Mouse (Mus musculus) CH12.LX (cell line): ENCODE measurements around the gene Gm45902. TPM values are rescaled to one million over a fixed set of nuclear protein-coding genes. Genes with fewer than 3 reads are reported as not detected.
A peak's percentile ranks its signal among the peaks of the same experiment; 100 is the strongest.

Source experiments
- DNase-seq: peaks from one replicate; pipeline ENCODE4 v3.0.0-alpha.2; 2013; ENCODE audit errors: extremely low read depth
- H3K27ac ChIP-seq: 2 replicates; pipeline ENCODE4 v1.5.1; 2012; ENCODE audit warnings: low read depth, mild to moderate bottlenecking, control low read depth, moderate library complexity; ENCODE audit not compliant: insufficient read depth
- H3K27me3 ChIP-seq: replicated peaks from 2 replicates; pipeline ENCODE3; 2012; ENCODE audit warnings: inconsistent platforms
- H3K36me3 ChIP-seq, 2 experiments: replicated peaks in 1 of 2; 2 replicates each; pipeline versions ENCODE3 to v1.6.1; 2012; ENCODE audit warnings: inconsistent platforms in 1 of 2, low read length in 1 of 2, mild to moderate bottlenecking in 1 of 2, mixed read lengths in 1 of 2, moderate library complexity in 1 of 2; ENCODE audit not compliant: control insufficient read depth in 1 of 2, insufficient read depth in 1 of 2
- H3K4me1 ChIP-seq, 2 experiments: 2 replicates each; pipeline ENCODE4 v1.6.1; 2012; ENCODE audit warnings: inconsistent platforms in 1 of 2, moderate library complexity in 1 of 2; ENCODE audit not compliant: insufficient read depth in 2 of 2, control insufficient read depth in 1 of 2
- H3K4me2 ChIP-seq: 2 replicates; pipeline ENCODE4 v1.6.1; 2012; ENCODE audit warnings: low read depth, mild to moderate bottlenecking, control low read depth; ENCODE audit not compliant: poor library complexity, insufficient read depth, severe bottlenecking
- H3K4me3 ChIP-seq, 3 experiments: fragments of 150-350 bp in 1 of 3; sonication (generic) in 1 of 3; replicated peaks in 1 of 3; 2 replicates each; pipeline versions ENCODE3 to v1.5.1; 2011 to 2012; ENCODE audit warnings: low read depth in 2 of 3, low read length in 2 of 3, mild to moderate bottlenecking in 2 of 3, moderate library complexity in 2 of 3, control low read depth in 1 of 3, improper control_type of control experiment in 1 of 3, inconsistent platforms in 1 of 3, mixed read lengths in 1 of 3; ENCODE audit not compliant: poor library complexity in 1 of 3
- H3K79me2 ChIP-seq: replicated peaks from 2 replicates; pipeline ENCODE4 v1.6.1; 2012; ENCODE audit warnings: mild to moderate bottlenecking, moderate library complexity; ENCODE audit not compliant: control insufficient read depth, poor library complexity, insufficient read depth, severe bottlenecking; ENCODE audit errors: extremely low read depth
- H3K9ac ChIP-seq: 2 replicates; pipeline ENCODE4 v1.6.1; 2012; ENCODE audit warnings: low read depth, mild to moderate bottlenecking, control low read depth, moderate library complexity; ENCODE audit not compliant: insufficient read depth
- H3K9me3 ChIP-seq: replicated peaks from 2 replicates; pipeline ENCODE3; 2012; ENCODE audit warnings: low read length, inconsistent platforms, mixed read lengths
- BHLHE40 ChIP-seq: IDR thresholded peaks from 2 replicates; pipeline ENCODE4 v1.6.1; 2011; ENCODE audit warnings: mild to moderate bottlenecking, low read depth, low read length, improper control_type of control experiment
- CHD2 ChIP-seq: IDR thresholded peaks from 2 replicates; pipeline ENCODE4 v1.6.1; 2011; ENCODE audit warnings: low read length, improper control_type of control experiment
- CTCF ChIP-seq, 2 experiments: IDR thresholded peaks in 1 of 2; conservative IDR thresholded peaks in 1 of 2; 2 replicates each; pipeline ENCODE4 v1.5.1; 2011 to 2012; ENCODE audit warnings: low read depth in 2 of 2, low read length in 2 of 2, improper control_type of control experiment in 1 of 2, inconsistent platforms in 1 of 2, mild to moderate bottlenecking in 1 of 2, moderate library complexity in 1 of 2
- E2F4 ChIP-seq: IDR thresholded peaks from 2 replicates; pipeline ENCODE4 v1.6.1; 2011; ENCODE audit warnings: low read depth, low read length, improper control_type of control experiment; ENCODE audit not compliant: insufficient replicate concordance
- ELF1 ChIP-seq: IDR thresholded peaks from 2 replicates; pipeline ENCODE4 v1.6.1; 2014; ENCODE audit warnings: low read depth, mild to moderate bottlenecking, inconsistent platforms, low read length, improper control_type of control experiment
- ETS1 ChIP-seq: conservative IDR thresholded peaks from 2 replicates; pipeline ENCODE4 v1.6.1; 2012; ENCODE audit warnings: low read depth, mild to moderate bottlenecking, inconsistent platforms, low read length, improper control_type of control experiment, moderate library complexity
- GABPA ChIP-seq: IDR thresholded peaks from 2 replicates; pipeline ENCODE4 v1.6.1; 2012; ENCODE audit warnings: low read depth, low read length, improper control_type of control experiment, inconsistent platforms; ENCODE audit not compliant: insufficient replicate concordance
- IRF4 ChIP-seq: IDR thresholded peaks from 2 replicates; pipeline ENCODE4 v1.6.1; 2014; ENCODE audit warnings: low read depth, mild to moderate bottlenecking, inconsistent platforms, low read length, improper control_type of control experiment
- JUND ChIP-seq: conservative IDR thresholded peaks from 2 replicates; pipeline ENCODE4 v1.6.1; 2011; ENCODE audit warnings: low read depth, low read length, improper control_type of control experiment
- KAT2A ChIP-seq: IDR thresholded peaks from 2 replicates; pipeline ENCODE4 v1.6.1; 2012; ENCODE audit warnings: low read length, improper control_type of control experiment, inconsistent platforms; ENCODE audit not compliant: insufficient replicate concordance
- MAFK ChIP-seq: IDR thresholded peaks from 2 replicates; pipeline ENCODE4 v1.6.1; 2011; ENCODE audit warnings: low read length, improper control_type of control experiment; ENCODE audit not compliant: insufficient replicate concordance
- MAZ ChIP-seq: IDR thresholded peaks from 2 replicates; pipeline ENCODE4 v1.6.1; 2012; ENCODE audit warnings: low read depth, mild to moderate bottlenecking, inconsistent platforms, low read length, improper control_type of control experiment, moderate library complexity
- MEF2A ChIP-seq: IDR thresholded peaks from 2 replicates; pipeline ENCODE4 v1.6.1; 2014; ENCODE audit warnings: low read depth, mild to moderate bottlenecking, inconsistent platforms, low read length, improper control_type of control experiment, borderline replicate concordance
- MXI1 ChIP-seq: IDR thresholded peaks from 2 replicates; pipeline ENCODE4 v1.6.1; 2011; ENCODE audit warnings: mild to moderate bottlenecking, low read depth, low read length, improper control_type of control experiment
- MYC ChIP-seq: IDR thresholded peaks from 2 replicates; pipeline ENCODE4 v1.6.1; 2011; ENCODE audit warnings: low read depth, mild to moderate bottlenecking, improper control_type of control experiment, low read length
- NELFE ChIP-seq: IDR thresholded peaks from 2 replicates; pipeline ENCODE4 v1.6.1; 2011; ENCODE audit warnings: low read depth, low read length, improper control_type of control experiment
- NRF1 ChIP-seq: IDR thresholded peaks from 2 replicates; pipeline ENCODE4 v1.6.1; 2014; ENCODE audit warnings: low read depth, mild to moderate bottlenecking, inconsistent platforms, low read length, improper control_type of control experiment, moderate library complexity
- POLR2A ChIP-seq: IDR thresholded peaks from 2 replicates; pipeline ENCODE4 v1.6.1; 2011; ENCODE audit warnings: low read depth, mild to moderate bottlenecking, improper control_type of control experiment, low read length
- RAD21 ChIP-seq: IDR thresholded peaks from 2 replicates; pipeline ENCODE4 v1.6.1; 2011; ENCODE audit warnings: low read depth, mild to moderate bottlenecking, low read length, improper control_type of control experiment, moderate library complexity
- SIN3A ChIP-seq: IDR thresholded peaks from 2 replicates; pipeline ENCODE4 v1.6.1; 2012; ENCODE audit warnings: low read length, improper control_type of control experiment, inconsistent platforms
- SMC3 ChIP-seq: IDR thresholded peaks from 2 replicates; pipeline ENCODE4 v1.6.1; 2011; ENCODE audit warnings: low read depth, low read length, improper control_type of control experiment
- ZC3H11A ChIP-seq: IDR thresholded peaks from 2 replicates; pipeline ENCODE4 v1.6.1; 2012; ENCODE audit warnings: low read depth, mild to moderate bottlenecking, inconsistent platforms, low read length, improper control_type of control experiment
- ZMIZ1 ChIP-seq: IDR thresholded peaks from 2 replicates; pipeline ENCODE4 v1.6.1; 2012; ENCODE audit warnings: low read depth, mild to moderate bottlenecking, inconsistent platforms, low read length, improper control_type of control experiment
- ZNF384 ChIP-seq: IDR thresholded peaks from 2 replicates; pipeline ENCODE4 v1.6.1; 2012; ENCODE audit warnings: low read depth, low read length, improper control_type of control experiment, inconsistent platforms
- dilution Hi-C: fragments of 300-500 bp; cut with MboI; formaldehyde crosslinking; loops from 2 replicates; pipeline ENCODE4 v1.14.3; 2020; ENCODE audit warnings: low sequenced_read_pairs; ENCODE audit not compliant: extremely low pct_unique_long_range_greater_than_20kb, extremely low pct_ligation_motif_present
- in situ Hi-C: fragments of 300-500 bp; cut with MboI; formaldehyde crosslinking; loops from 3 replicates; pipeline ENCODE4 v1.14.3; 2019; ENCODE audit warnings: low sequenced_read_pairs, low pct_ligation_motif_present, low pct_unique_long_range_greater_than_20kb, mixed read lengths
- polyA plus RNA-seq: library from polyadenylated mRNA; unstranded; fragments of >175 nt; gene quantifications from 2 replicates; pipeline ENCODE4 v1.2.1, GENCODE M21; 2012; ENCODE audit warnings: low read depth; ENCODE audit not compliant: insufficient read length
- total RNA-seq, 2 experiments: library from RNA; depleted of rRNA; stranded (reverse); fragments of 300-350 nt in 1 of 2; fragments of >200 nt in 1 of 2; gene quantifications; 2 replicates each; pipeline ENCODE4 v1.2.3; 2012 to 2014

Gm45902 gene
- total and polyA plus RNA-seq, 3 experiments: 3.8 to 6.4 (median 4.9) TPM

DNA sequence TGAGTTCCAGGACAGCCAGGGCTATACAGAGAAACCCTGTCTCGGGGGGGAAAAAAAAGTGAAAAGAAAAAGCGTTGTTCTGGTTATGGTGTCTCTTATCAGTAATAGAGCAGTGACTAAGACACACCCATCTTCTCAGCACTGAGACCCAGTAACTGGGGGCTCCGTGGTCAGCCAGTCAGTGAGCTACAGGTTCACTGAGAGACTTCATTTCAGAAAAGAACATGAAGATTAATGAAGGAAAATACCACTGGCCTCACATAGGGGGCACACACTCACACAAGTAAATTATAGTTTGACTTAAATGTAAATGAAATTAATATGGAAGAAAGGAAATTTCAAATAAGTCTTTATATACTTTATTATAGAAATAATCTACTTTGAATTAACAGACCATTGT, 32.4 kb downstream of the Gm45902 start:
- dilution Hi-C loops (no loop called here), in situ Hi-C loops (no loop called here)
- H3K36me3 ChIP-seq: peaks cover 0 to 5% of the 10 kb centered on the region in 2 experiments
- peaks cover 0 to 7% of the 10 kb centered on the region in 2 experiments; a peak in 2 of 4 replicates for H3K4me1 ChIP-seq
- no peak overlapping the region for H3K27ac ChIP-seq
- no peaks in the 10 kb centered on the region for H3K9me3 ChIP-seq
- H3K4me2 ChIP-seq: no peak overlapping the region
- no peak overlapping the region for H3K4me3 ChIP-seq
- DNase-seq: no peak
- H3K27me3 ChIP-seq: no peaks in the 10 kb centered on the region
- TF ChIP-seq ZMIZ1: no peak
- TF ChIP-seq MYC: no peak
- TF ChIP-seq CTCF (conservative IDR thresholded peaks at IDR 0.05 in 1 of 2, IDR thresholded peaks at IDR 0.05 in 1 of 2; ENCODE audit: low read depth in 2 of 2, low read length in 2 of 2): peak in 1 of 2 experiments; percentile 25; a peak in 2 of 4 replicates
- no peak overlapping the region for H3K9ac ChIP-seq
- no peaks in the 10 kb centered on the region for H3K79me2 ChIP-seq

- dilution Hi-C loops: no loop called here
- H3K79me2 ChIP-seq: peaks cover 10% of the 10 kb centered on the region
- TF ChIP-seq E2F4: no peak
- TF ChIP-seq ETS1: no peak
- TF ChIP-seq MAFK: no peak
- no peak for TF ChIP-seq CTCF (conservative IDR thresholded peaks at IDR 0.05 in 1 of 2, IDR thresholded peaks at IDR 0.05 in 1 of 2; ENCODE audit: low read depth in 2 of 2, low read length in 2 of 2)
- no peak for TF ChIP-seq MEF2A
- peak; percentile 88 for TF ChIP-seq BHLHE40
- TF ChIP-seq MAZ: no peak
- TF ChIP-seq NRF1: no peak
- TF ChIP-seq IRF4: 0 out of 2 replicates have a peak, but pooled peaks have one; percentile 6
- TF ChIP-seq, all 38 proteins: peak for 2
- in situ Hi-C loops: no loop called here
- Histone ChIP-seq H3K4me3 (peak overlapping the region in 2 of 3 experiments; percentile 67 to 71), H3K4me2 (peak overlapping the region; percentile 74), H3K36me3 (peaks cover 0 to 11% of the 10 kb centered on the region in 2 experiments), H3K27me3 (no peaks in the 10 kb centered on the region), H3K9ac (peak overlapping the region; percentile 57), H3K9me3 (no peaks in the 10 kb centered on the region), H3K27ac (peak overlapping the region; percentile 65), H3K4me1 (peaks cover 3 to 36% of the 10 kb centered on the region in 2 experiments; a peak in 3 of 4 replicates)
- no peak for DNase-seq
These were observed 36.8 kb downstream of the Gm45902 start for GRCm38 (mm10) chr2:3475746-3476251.

DNA sequence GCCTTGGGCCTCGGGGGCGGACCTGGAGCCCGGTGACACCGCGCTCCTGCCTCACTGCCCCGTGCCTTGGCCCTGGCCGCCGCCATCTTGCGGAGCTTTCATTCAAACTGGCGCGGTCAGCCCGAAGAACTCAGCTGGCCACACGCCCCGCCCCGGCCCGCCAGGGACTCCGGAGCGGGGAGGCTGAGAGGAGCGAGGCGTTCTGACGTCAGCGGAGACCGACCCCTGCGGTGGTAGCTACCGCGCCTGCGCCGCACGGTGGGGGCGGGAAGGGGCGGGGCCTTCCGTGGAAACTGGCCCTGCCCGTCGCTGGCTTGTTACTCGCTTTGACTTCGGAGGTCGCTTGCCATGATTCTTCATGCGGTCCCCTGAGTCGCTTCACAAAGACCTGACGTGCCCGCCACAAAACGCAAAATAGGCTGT, 37.7 kb downstream of the Gm45902 start, which contains the start of gene Suv39h2:
TSS of gene Suv39h2 (minus strand) at position 171 of the 423 bp plus-strand sequence.
- H3K4me2 ChIP-seq: peak within 1 kb of the TSS; percentile 90
- no peaks in the 10 kb centered on the region for H3K27me3 ChIP-seq
- peak within 1 kb of the TSS; percentile 71 for H3K9ac ChIP-seq
- no peaks in the 10 kb centered on the region for H3K9me3 ChIP-seq
- dilution Hi-C loops (no loop called here), in situ Hi-C loops (no loop called here)
- peak within 1 kb of the TSS; percentile 71 to 95 (median 86) for H3K4me3 ChIP-seq
- peak within 1 kb of the TSS; percentile 65 for H3K27ac ChIP-seq
- H3K4me1 ChIP-seq: peaks cover 6 to 44% of the 10 kb centered on the region in 2 experiments; a peak in 3 of 4 replicates
- DNase-seq: peak; percentile 94
- H3K36me3 ChIP-seq: peaks cover 4 to 16% of the 10 kb centered on the region in 2 experiments
- H3K79me2 ChIP-seq: peaks cover 15% of the 10 kb centered on the region
- TF ChIP-seq CHD2: no peak
- TF ChIP-seq NRF1: peak; percentile 88
- no peak for TF ChIP-seq GABPA
- TF ChIP-seq MEF2A: peak; percentile 22; the same call in 1 of the 2 replicates
- 0 out of 2 replicates have a peak, but pooled peaks have one; percentile 6 for TF ChIP-seq KAT2A
- TF ChIP-seq POLR2A: peak; percentile 94
- no peak for TF ChIP-seq ZC3H11A
- TF ChIP-seq NELFE: peak; percentile 92
- TF ChIP-seq ZMIZ1: peak; percentile 84
- no peak for TF ChIP-seq RAD21
- peak; percentile 79 for TF ChIP-seq MXI1
- TF ChIP-seq CTCF (conservative IDR thresholded peaks at IDR 0.05 in 1 of 2, IDR thresholded peaks at IDR 0.05 in 1 of 2; ENCODE audit: low read depth in 2 of 2, low read length in 2 of 2): no peak
- TF ChIP-seq JUND: no peak
- TF ChIP-seq SMC3: no peak
- TF ChIP-seq MAZ: peak; percentile 82
- peak; percentile 93 for TF ChIP-seq SIN3A
- TF ChIP-seq ZNF384: no peak
- TF ChIP-seq ELF1: peak; percentile 66; the same call in 1 of the 2 replicates
